ENCODE assay signal across 11 mouse cellular contexts in genomic region chr10:80696502-80697392, GRCm38 (mm10). TPM values are rescaled to one million over a fixed set of nuclear protein-coding genes. Genes with fewer than 3 reads are reported as not detected.
DNase-seq lines count a peak whose midpoint lies in the region; ATAC-seq and TF ChIP-seq lines count a peak whose summit lies in the region.
"Had no signal": no experiment of that assay in that cellular context is flagged by ENCODE, and none has a peak within 500 bp of the region (broad histone marks: within the 10 kb centered on the region; RNA-seq: fewer than 3 reads in every experiment).

No protein-coding gene starts in this region.

- ATAC-seq in kidney, embryonic 14.5 days (ENCODE audit: low FRiP score, low TSS enrichment): no peak
- no peak for ATAC-seq in liver, embryonic 11.5 days (replicated peaks; ENCODE audit: low FRiP score)
- ATAC-seq: forebrain, embryonic 16.5 days had no signal

- no peak for DNase-seq in kidney, postnatal 10 days
- peak; percentile 70 for DNase-seq in 416B (ENCODE audit: low read depth)
- no peak for DNase-seq in liver, embryonic 11.5 days (ENCODE audit: low spot score)
- DNase-seq in adrenal gland, adult 8-10 months: no peak
- DNase-seq in left cerebral cortex, adult 18-20 months (ENCODE audit: low spot score in 2 of 2): no peak
- no peak for DNase-seq in ovary, adult 18-20 months (ENCODE audit: low spot score)
- DNase-seq: cerebellum, adult 9-10 months; kidney, adult 11 months had no signal

- peak overlapping the region; percentile 66; the same call in 1 of the 2 replicates for H3K27ac ChIP-seq in kidney, embryonic 14.5 days (ENCODE audit: low read depth, low read length)
- peak overlapping the region; percentile 82 for H3K27ac ChIP-seq in liver, embryonic 11.5 days (ENCODE audit: low read depth, low read length)

- peaks cover 31% of the 10 kb centered on the region for H3K79me2 ChIP-seq in C2C12 (ENCODE audit: control insufficient read depth, insufficient read depth)

- H3K4me3 ChIP-seq in kidney, embryonic 14.5 days (ENCODE audit: low read length): no peak overlapping the region
- no peak overlapping the region for H3K4me3 ChIP-seq in C2C12 (ENCODE audit: insufficient read depth, poor library complexity, severe bottlenecking)
- H3K4me3 ChIP-seq in liver, embryonic 11.5 days (ENCODE audit: low read depth, low read length): 0 out of 2 replicates have a peak overlapping the region, but pooled peaks have one; percentile 8

- no peak for TF ChIP-seq CTCF in C2C12 (IDR thresholded peaks at IDR 0.05; ENCODE audit: control insufficient read depth, insufficient read depth, insufficient read length)

- H3K79me3 ChIP-seq in C2C12 (ENCODE audit: low read depth): peaks cover 6% of the 10 kb centered on the region

- H3K4me1 ChIP-seq in kidney, embryonic 14.5 days (ENCODE audit: control insufficient read depth, insufficient read depth, low read length): 0 out of 2 replicates have a peak, but pooled peaks cover 19% of the 10 kb centered on the region
- peaks cover 87% of the 10 kb centered on the region for H3K4me1 ChIP-seq in liver, embryonic 11.5 days (replicated peaks; ENCODE audit: control insufficient read depth, insufficient read depth, low read length)

- H3K27me3 ChIP-seq in kidney, embryonic 14.5 days (ENCODE audit: control insufficient read depth, insufficient read depth, low read length): no peaks in the 10 kb centered on the region
- no peaks in the 10 kb centered on the region for H3K27me3 ChIP-seq in C2C12 (ENCODE audit: control insufficient read depth, insufficient read depth, insufficient read length)
- no peaks in the 10 kb centered on the region for H3K27me3 ChIP-seq in liver, embryonic 11.5 days (replicated peaks; ENCODE audit: control insufficient read depth, insufficient read depth, low read length)

- no peak overlapping the region for H3ac ChIP-seq in C2C12 (ENCODE audit: control insufficient read depth, insufficient read length, low read depth)

- H3K4me2 ChIP-seq in kidney, embryonic 14.5 days (replicated peaks; ENCODE audit: low read depth, low read length): no peak overlapping the region
- peak overlapping the region; percentile 54 for H3K4me2 ChIP-seq in liver, embryonic 11.5 days

- WGBS in kidney, embryonic 14.5 days: 46% methylated on average over 11 of the region's 12 CpGs
- WGBS in liver, embryonic 11.5 days: 37% methylated on average over 11 of the region's 12 CpGs

- H3K9me3 ChIP-seq in kidney, embryonic 14.5 days (ENCODE audit: control insufficient read depth, low read length): no peaks in the 10 kb centered on the region
- no peaks in the 10 kb centered on the region for H3K9me3 ChIP-seq in liver, embryonic 11.5 days (ENCODE audit: control insufficient read depth, low read length)

- no peaks in the 10 kb centered on the region; the same call in 1 of the 2 replicates for H3K36me3 ChIP-seq in kidney, embryonic 14.5 days (ENCODE audit: control insufficient read depth, insufficient read depth, low read length)
- H3K36me3 ChIP-seq in C2C12 (ENCODE audit: control insufficient read depth, insufficient read depth): peaks cover 17% of the 10 kb centered on the region
- peaks cover 8% of the 10 kb centered on the region; the same call in 1 of the 2 replicates for H3K36me3 ChIP-seq in liver, embryonic 11.5 days (ENCODE audit: control insufficient read depth, insufficient read depth, low read length)

- H3K9ac ChIP-seq in kidney, embryonic 14.5 days (ENCODE audit: low read depth, low read length): no peak overlapping the region
- H3K9ac ChIP-seq in liver, embryonic 11.5 days (ENCODE audit: low read depth, low read length): peak overlapping the region; percentile 44

TF ChIP-seq in C2C12, 6 proteins besides CTCF, POLR2A, EP300 and RAD21:
- TF ChIP-seq USF1 (IDR thresholded peaks at IDR 0.05; ENCODE audit: low read depth) (no peak), MYOD1 (IDR thresholded peaks at IDR 0.05; ENCODE audit: control insufficient read depth, insufficient read length, low read depth) (peak; percentile 90), MYOG (IDR thresholded peaks at IDR 0.05; ENCODE audit: control insufficient read depth, extremely low read depth, insufficient read length) (no peak), MAX (IDR thresholded peaks at IDR 0.05) (no peak)

RNA-seq across cellular contexts. Expression of gene Mob3a, which starts 5.0 kb away (rescaled TPM):
- polyA plus RNA-seq in kidney, embryonic 14.5 days (2014; fragmentation: Nextera tagmentation; extraction: Ambion mirVana): 23.3 and 34.4 TPM in 2 replicates
- 34.2 TPM for polyA plus RNA-seq in C2C12 (2012; fragmentation: generic; extraction: Trizol)
- 56.7 and 57.3 TPM in 2 replicates for polyA plus RNA-seq in liver, embryonic 11.5 days (2014; fragmentation: Nextera tagmentation; extraction: Ambion mirVana)
- 10 to 100 TPM; 16.2 to 33.5 (median 25.7) TPM for total RNA-seq in adrenal gland, adult 8-10 months (2022)
- total RNA-seq in left cerebral cortex, adult 18-20 months (2021): 10 to 100 TPM; 17.1 to 17.2 TPM

RNA-seq across cellular contexts. Expression of gene Izumo4, which starts 5.2 kb away (rescaled TPM):
- polyA plus RNA-seq in kidney, embryonic 14.5 days (2014; fragmentation: Nextera tagmentation; extraction: Ambion mirVana): 8.5 and 14.6 TPM in 2 replicates
- 0.43 TPM for polyA plus RNA-seq in C2C12 (2012; fragmentation: generic; extraction: Trizol)
- 5.7 and 6.8 TPM in 2 replicates for polyA plus RNA-seq in liver, embryonic 11.5 days (2014; fragmentation: Nextera tagmentation; extraction: Ambion mirVana)
- 10 to 100 TPM; 19.3 to 46.2 (median 33.3) TPM for total RNA-seq in adrenal gland, adult 8-10 months (2022)
- total RNA-seq in left cerebral cortex, adult 18-20 months (2021): 10 to 100 TPM; 42.6 to 45.2 TPM

RNA-seq across cellular contexts. Expression of gene Mknk2, which starts 18.8 kb away (rescaled TPM):
- polyA plus RNA-seq in kidney, embryonic 14.5 days (2014; fragmentation: Nextera tagmentation; extraction: Ambion mirVana): 68.1 and 99.2 TPM in 2 replicates
- polyA plus RNA-seq in C2C12 (2012; fragmentation: generic; extraction: Trizol): 61.4 TPM
- polyA plus RNA-seq in liver, embryonic 11.5 days (2014; fragmentation: Nextera tagmentation; extraction: Ambion mirVana): 124 and 128 TPM in 2 replicates
- 100 to 1,000 TPM; 106 to 157 (median 123) TPM for total RNA-seq in adrenal gland, adult 8-10 months (2022)
- total RNA-seq in left cerebral cortex, adult 18-20 months (2021): 10 to 100 TPM; 43.3 to 47.7 TPM

RNA-seq across cellular contexts. Expression of gene Btbd2, which starts 39.9 kb away (rescaled TPM):
- polyA plus RNA-seq in kidney, embryonic 14.5 days (2014; fragmentation: Nextera tagmentation; extraction: Ambion mirVana): 63.4 and 80.2 TPM in 2 replicates
- 53.8 TPM for polyA plus RNA-seq in C2C12 (2012; fragmentation: generic; extraction: Trizol)
- 38.0 and 38.4 TPM in 2 replicates for polyA plus RNA-seq in liver, embryonic 11.5 days (2014; fragmentation: Nextera tagmentation; extraction: Ambion mirVana)
- 10 to 100 TPM; 63.4 to 94.6 (median 79.1) TPM for total RNA-seq in adrenal gland, adult 8-10 months (2022)
- 10 to 100 TPM; 87.6 to 93.8 TPM for total RNA-seq in left cerebral cortex, adult 18-20 months (2021)

RNA-seq across cellular contexts. Expression of gene Ap3d1, which starts 45.3 kb away (rescaled TPM):
- polyA plus RNA-seq in kidney, embryonic 14.5 days (2014; fragmentation: Nextera tagmentation; extraction: Ambion mirVana): 70.8 and 80.6 TPM in 2 replicates
- polyA plus RNA-seq in C2C12 (2012; fragmentation: generic; extraction: Trizol): 51.3 TPM
- polyA plus RNA-seq in liver, embryonic 11.5 days (2014; fragmentation: Nextera tagmentation; extraction: Ambion mirVana): 53.1 and 53.2 TPM in 2 replicates
- 100 to 1,000 TPM in 2 of 4 experiments, 10 to 100 TPM in 2; 91.8 to 136 (median 113) TPM for total RNA-seq in adrenal gland, adult 8-10 months (2022)
- total RNA-seq in left cerebral cortex, adult 18-20 months (2021): 100 to 1,000 TPM; 140 to 153 TPM
